ENCODE assay signal across 8 mouse cellular contexts in genomic region chr9:106821618-106822380, GRCm38 (mm10). TPM values are rescaled to one million over a fixed set of nuclear protein-coding genes. Genes with fewer than 3 reads are reported as not detected.
A peak's percentile ranks its signal among the peaks of the same experiment; 100 is the strongest.
DNase-seq lines count a peak whose midpoint lies in the region; ATAC-seq and TF ChIP-seq lines count a peak whose summit lies in the region.

TSS of gene Dcaf1 (plus strand) at chr9:106821874.

- H3K27me3 ChIP-seq in kidney, embryonic 14.5 days (ENCODE audit: control insufficient read depth, insufficient read depth, low read length): no peaks in the 10 kb centered on the region
- H3K27me3 ChIP-seq in limb, embryonic 15.5 days: no peaks in the 10 kb centered on the region

- ATAC-seq in kidney, embryonic 14.5 days (ENCODE audit: low FRiP score, low TSS enrichment): peak; percentile 96
- ATAC-seq in limb, embryonic 15.5 days (ENCODE audit: insufficient number of reproducible peaks, low FRiP score, low TSS enrichment, low read depth): peak; percentile 97

- peak within 1 kb of the TSS; percentile 59 for H3K4me2 ChIP-seq in kidney, embryonic 14.5 days (replicated peaks; ENCODE audit: low read depth, low read length)
- H3K4me2 ChIP-seq in limb, embryonic 15.5 days: peak within 1 kb of the TSS; percentile 81

- H3K4me1 ChIP-seq in bone marrow macrophage, adult 2 months (ENCODE audit: control insufficient read depth, insufficient read depth, low read length): peaks cover 3% of the 10 kb centered on the region; the same call in 1 of the 2 replicates
- no peaks in the 10 kb centered on the region for H3K4me1 ChIP-seq in embryonic fibroblast, embryonic 13.5 days (ENCODE audit: control insufficient read depth, insufficient read depth, low read length)
- H3K4me1 ChIP-seq in kidney, embryonic 14.5 days (ENCODE audit: control insufficient read depth, insufficient read depth, low read length): no peaks in the 10 kb centered on the region; the same call in 1 of the 2 replicates
- 0 out of 2 replicates have a peak, but pooled peaks cover 3% of the 10 kb centered on the region for H3K4me1 ChIP-seq in limb, embryonic 15.5 days

- WGBS in kidney, embryonic 14.5 days: 0% methylated on average over 58 of the region's 71 CpGs
- WGBS in limb, embryonic 15.5 days: 0% methylated on average over 65 of the region's 71 CpGs

- peak within 1 kb of the TSS; percentile 44 for H3K27ac ChIP-seq in bone marrow macrophage, adult 2 months (ENCODE audit: insufficient read depth, low read depth, low read length)
- peak within 1 kb of the TSS; percentile 51 for H3K27ac ChIP-seq in embryonic fibroblast, embryonic 13.5 days (ENCODE audit: insufficient read depth, low read length)
- H3K27ac ChIP-seq in kidney, embryonic 14.5 days (ENCODE audit: low read depth, low read length): peak within 1 kb of the TSS; percentile 91
- peak within 1 kb of the TSS; percentile 96 for H3K27ac ChIP-seq in limb, embryonic 15.5 days

- H3K36me3 ChIP-seq in kidney, embryonic 14.5 days (ENCODE audit: control insufficient read depth, insufficient read depth, low read length): no peaks in the 10 kb centered on the region
- no peaks in the 10 kb centered on the region for H3K36me3 ChIP-seq in limb, embryonic 15.5 days

- TF ChIP-seq CTCF in bone marrow macrophage, adult 2 months (IDR thresholded peaks at IDR 0.05; ENCODE audit: low read depth, low read length): no peak
- no peak for TF ChIP-seq CTCF in embryonic fibroblast, embryonic 13.5 days (IDR thresholded peaks at IDR 0.05; ENCODE audit: borderline replicate concordance, insufficient read depth, low read length)

- no peaks in the 10 kb centered on the region for H3K9me3 ChIP-seq in kidney, embryonic 14.5 days (ENCODE audit: control insufficient read depth, low read length)
- H3K9me3 ChIP-seq in limb, embryonic 15.5 days: no peaks in the 10 kb centered on the region

- TF ChIP-seq POLR2A in bone marrow macrophage, adult 2 months (IDR thresholded peaks at IDR 0.05; ENCODE audit: borderline replicate concordance, low read depth, low read length): no peak
- TF ChIP-seq POLR2A in embryonic fibroblast, embryonic 13.5 days (IDR thresholded peaks at IDR 0.05; ENCODE audit: low read depth, low read length): peak; percentile 79; the same call in 1 of the 2 replicates

- peak; percentile 99 for DNase-seq in A20 (ENCODE audit: low read depth, low spot score)
- DNase-seq in heart, adult 9 months (ENCODE audit: low spot score in 2 of 2): peak; percentile 95
- DNase-seq in monocyte, adult 2 months (ENCODE audit: low read depth in 1 of 2, low spot score in 2 of 2): peak; percentile 78 to 81
- peak; percentile 96 to 97 for DNase-seq in spleen, postnatal 36 days (ENCODE audit: low spot score in 2 of 2)

- peak within 1 kb of the TSS; percentile 93 for H3K9ac ChIP-seq in kidney, embryonic 14.5 days (ENCODE audit: low read depth, low read length)
- peak within 1 kb of the TSS; percentile 90 for H3K9ac ChIP-seq in limb, embryonic 15.5 days

- H3K4me3 ChIP-seq in bone marrow macrophage, adult 2 months (ENCODE audit: insufficient read depth, low read length): peak within 1 kb of the TSS; percentile 94
- peak within 1 kb of the TSS; percentile 97 for H3K4me3 ChIP-seq in embryonic fibroblast, embryonic 13.5 days (ENCODE audit: insufficient read depth, low read length)
- peak within 1 kb of the TSS; percentile 86 for H3K4me3 ChIP-seq in kidney, embryonic 14.5 days (ENCODE audit: low read length)
- H3K4me3 ChIP-seq in limb, embryonic 15.5 days: peak within 1 kb of the TSS; percentile 99

RNA-seq across cellular contexts. Expression of gene Dcaf1, which starts in this region (rescaled TPM):
- 6.5 and 7.2 TPM in 2 replicates for polyA plus RNA-seq in bone marrow macrophage, adult 2 months (2012; ENCODE audit: insufficient read depth, insufficient read length, missing spikeins)
- 25.4 and 28.9 TPM in 2 replicates for polyA plus RNA-seq in embryonic fibroblast, embryonic 13.5 days (2011; ENCODE audit: insufficient read length, low read depth, missing spikeins)
- 21.0 and 33.9 TPM in 2 replicates for polyA plus RNA-seq in kidney, embryonic 14.5 days (2014; fragmentation: Nextera tagmentation; extraction: Ambion mirVana)
- polyA plus RNA-seq in limb, embryonic 15.5 days (2015; fragmentation: Nextera tagmentation; extraction: Ambion mirVana): 16.5 and 20.9 TPM in 2 replicates

Comparison
In these comparisons a context has a peak if more than half of its experiments do, and no peak if none do; other contexts are left out.
1. Peak in every context shown above with its lines: DNase-seq, ATAC-seq, H3K4me3 ChIP-seq and H3K27ac ChIP-seq.
2. H3K27ac ChIP-seq: peak in every context shown above with its lines; median percentile 96 in limb, embryonic 15.5 days; 91 in kidney, embryonic 14.5 days; 51 in embryonic fibroblast, embryonic 13.5 days; 44 in bone marrow macrophage, adult 2 months.